Mouse (Mus musculus) heart, embryonic 11.5 days (tissue): ENCODE data around the gene Aqp2. TPM values are rescaled to one million over a fixed set of nuclear protein-coding genes. Genes with fewer than 3 reads are reported as not detected.

Source experiments
- ATAC-seq: fragments of 200-750 bp; cut with Nextera tagmentation; replicated peaks from 2 replicates; pipeline ENCODE4 v1.8.0; 2017; ENCODE audit warnings: moderate library complexity; ENCODE audit not compliant: insufficient number of reproducible peaks, low FRiP score, low TSS enrichment
- H3K27ac ChIP-seq: fragments of 300-500 bp; sonication (generic); 2 replicates; pipeline ENCODE4 v1.5.1; 2014; ENCODE audit warnings: mild to moderate bottlenecking, low read depth, low read length
- H3K27me3 ChIP-seq: fragments of 300-500 bp; sonication (generic); 2 replicates; pipeline ENCODE4 v1.6.1; 2014; ENCODE audit warnings: mild to moderate bottlenecking, low read length, mixed read lengths; ENCODE audit not compliant: control insufficient read depth, insufficient read depth
- H3K36me3 ChIP-seq: fragments of 300-500 bp; sonication (generic); 2 replicates; pipeline ENCODE4 v1.6.1; 2014; ENCODE audit warnings: mild to moderate bottlenecking, low read length, moderate library complexity, mixed read lengths; ENCODE audit not compliant: control insufficient read depth, insufficient read depth
- H3K4me1 ChIP-seq: fragments of 300-500 bp; sonication (generic); 2 replicates; pipeline ENCODE4 v1.6.1; 2014; ENCODE audit warnings: low read length; ENCODE audit not compliant: control insufficient read depth, insufficient read depth
- H3K4me2 ChIP-seq: fragments of 300-500 bp; sonication (generic); 2 replicates; pipeline ENCODE4 v1.6.1; 2014; ENCODE audit warnings: mild to moderate bottlenecking, moderate library complexity
- H3K4me3 ChIP-seq: fragments of 300-500 bp; sonication (generic); 2 replicates; pipeline ENCODE4 v1.5.1; 2014; ENCODE audit warnings: low read depth, low read length
- H3K9ac ChIP-seq: fragments of 300-500 bp; sonication (generic); 2 replicates; pipeline ENCODE4 v1.6.1; 2014; ENCODE audit warnings: mild to moderate bottlenecking, low read depth, low read length, moderate library complexity
- H3K9me3 ChIP-seq: fragments of 300-500 bp; sonication (generic); replicated peaks from 2 replicates; pipeline ENCODE4 v1.6.1; 2016; ENCODE audit warnings: low read length; ENCODE audit not compliant: control insufficient read depth
- WGBS: fragments of 180-500 bp; shearing (Covaris S2); extraction: QIAGEN DNeasy Blood & Tissue Kit; methylation state at CpG from one replicate; pipeline ENCODE4 v1.1.7; 2014; ENCODE audit not compliant: insufficient replicate concordance; 5-methylcytosine and 5-hydroxymethylcytosine counted together
- polyA plus RNA-seq: library from polyadenylated mRNA; unstranded; fragments of >200 nt; fragmentation: Nextera tagmentation; extraction: Ambion mirVana; gene quantifications from 2 replicates; pipeline ENCODE4 v1.2.1, GENCODE M21; 2014

The Aqp2 gene
- polyA plus RNA-seq, 1 experiment from 2014 or later, result not detected

DNA sequence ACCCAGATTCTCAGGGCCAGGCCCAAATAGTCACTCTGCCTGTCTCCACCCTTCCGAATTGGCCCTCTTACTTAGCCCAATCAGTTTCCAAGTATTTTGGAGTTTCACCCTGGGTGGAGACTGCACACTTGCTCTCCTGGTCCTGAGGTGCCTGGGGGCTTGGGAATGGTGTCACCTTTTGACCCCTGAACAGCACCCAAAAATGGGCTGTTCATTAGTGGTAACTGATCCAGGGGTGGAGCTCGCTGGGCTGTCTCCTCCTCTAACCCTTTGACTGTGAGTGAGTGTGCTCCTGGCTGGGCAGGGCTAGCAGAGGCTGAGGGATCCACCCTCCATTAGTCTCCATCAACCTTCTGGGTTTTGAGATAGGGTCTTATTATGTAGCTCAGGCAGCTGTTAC, 29.0 kb upstream of the Aqp2 start:
- Histone ChIP-seq H3K36me3 (no peaks in the 10 kb centered on the region), H3K27me3 (peaks cover 32% of the 10 kb centered on the region), H3K4me2 (no peak overlapping the region), H3K9ac (no peak overlapping the region), H3K4me3 (no peak overlapping the region), H3K27ac (no peak overlapping the region), H3K9me3 (no peaks in the 10 kb centered on the region), H3K4me1 (no peaks in the 10 kb centered on the region)
- 51% methylated on average over 2 of the region's 2 CpGs for WGBS
- no peak for ATAC-seq

DNA sequence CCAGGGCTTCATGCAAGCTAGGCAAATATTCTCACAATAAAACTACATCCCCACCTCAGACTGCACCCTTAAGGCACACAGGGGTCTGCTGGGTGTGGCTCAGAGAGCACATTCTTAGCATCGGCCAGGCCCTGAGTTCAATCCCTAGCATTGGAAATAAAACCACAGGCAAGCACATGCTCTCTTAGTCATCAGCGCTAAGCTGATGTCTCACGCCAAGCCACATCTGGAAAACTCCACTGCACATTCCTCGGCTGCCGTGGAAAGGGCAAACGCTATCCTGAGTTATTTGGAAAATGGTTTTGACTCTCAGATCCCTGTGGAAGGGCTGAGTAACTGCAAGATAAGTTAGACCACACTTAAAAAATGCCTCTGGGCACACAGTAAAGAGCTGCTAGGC, 25.1 kb upstream of the Aqp2 start:
- Histone ChIP-seq H3K4me3 (no peak overlapping the region), H3K9me3 (no peaks in the 10 kb centered on the region), H3K36me3 (no peaks in the 10 kb centered on the region), H3K27me3 (peaks cover 20% of the 10 kb centered on the region), H3K4me2 (no peak overlapping the region), H3K9ac (no peak overlapping the region), H3K27ac (no peak overlapping the region), H3K4me1 (no peaks in the 10 kb centered on the region)
- ATAC-seq, result no peak
- 52% methylated on average over 6 of the region's 6 CpGs for WGBS

DNA sequence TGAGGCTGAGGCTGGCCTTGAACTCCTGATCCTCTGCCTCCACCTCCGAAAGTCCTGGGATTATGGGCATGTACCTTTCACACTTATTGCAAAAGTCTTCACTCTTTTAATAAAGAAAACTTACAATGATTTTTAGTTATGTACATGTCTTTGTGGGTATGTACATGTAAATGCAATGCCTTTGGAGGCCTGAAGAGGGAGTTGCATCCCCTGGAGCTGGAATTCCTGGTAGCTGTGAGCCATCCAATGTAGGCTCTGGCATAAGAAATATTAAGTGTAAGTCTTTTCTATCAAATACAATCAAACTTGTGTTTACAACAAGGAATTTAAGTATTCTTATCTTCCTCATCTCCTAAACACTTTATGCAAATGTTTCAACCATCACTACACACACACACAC, 19.9 kb upstream of the Aqp2 start:
- ATAC-seq, result no peak
- no peaks in the 10 kb centered on the region for H3K4me1 ChIP-seq
- no peak overlapping the region for H3K27ac ChIP-seq
- H3K36me3 ChIP-seq, result no peaks in the 10 kb centered on the region
- H3K4me3 ChIP-seq, result no peak overlapping the region
- WGBS, result 76% methylated on average over 1 of the region's 1 CpGs
- no peak overlapping the region for H3K4me2 ChIP-seq
- H3K27me3 ChIP-seq, result peaks cover 18% of the 10 kb centered on the region
- H3K9me3 ChIP-seq, result no peaks in the 10 kb centered on the region
- no peak overlapping the region for H3K9ac ChIP-seq

DNA sequence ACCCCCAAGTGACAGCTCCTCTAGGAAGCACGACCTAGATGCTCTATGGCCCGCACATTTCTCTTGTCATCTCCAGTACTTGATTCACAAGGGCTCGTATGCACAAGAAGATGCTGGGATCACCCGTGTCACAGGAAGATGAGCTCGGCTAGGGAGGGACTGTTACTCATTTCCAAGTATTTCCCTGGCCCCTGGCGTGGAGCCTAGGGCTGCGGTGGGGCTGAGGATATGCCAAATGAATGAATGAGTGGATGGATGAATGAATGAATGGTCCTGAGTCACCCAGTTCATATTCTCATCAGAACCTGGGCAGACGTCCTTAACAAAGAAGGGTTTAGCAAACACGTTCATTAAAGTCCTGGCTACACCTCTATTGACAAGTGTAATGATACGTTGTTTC, 18.6 kb upstream of the Aqp2 start:
- no peak overlapping the region for H3K4me2 ChIP-seq
- H3K4me1 ChIP-seq, result no peaks in the 10 kb centered on the region
- WGBS, result 71% methylated on average over 10 of the region's 10 CpGs
- no peaks in the 10 kb centered on the region for H3K36me3 ChIP-seq
- no peak overlapping the region for H3K9ac ChIP-seq
- H3K4me3 ChIP-seq, result no peak overlapping the region
- no peak for ATAC-seq
- H3K27ac ChIP-seq, result no peak overlapping the region
- peaks cover 27% of the 10 kb centered on the region for H3K27me3 ChIP-seq
- no peaks in the 10 kb centered on the region for H3K9me3 ChIP-seq

DNA sequence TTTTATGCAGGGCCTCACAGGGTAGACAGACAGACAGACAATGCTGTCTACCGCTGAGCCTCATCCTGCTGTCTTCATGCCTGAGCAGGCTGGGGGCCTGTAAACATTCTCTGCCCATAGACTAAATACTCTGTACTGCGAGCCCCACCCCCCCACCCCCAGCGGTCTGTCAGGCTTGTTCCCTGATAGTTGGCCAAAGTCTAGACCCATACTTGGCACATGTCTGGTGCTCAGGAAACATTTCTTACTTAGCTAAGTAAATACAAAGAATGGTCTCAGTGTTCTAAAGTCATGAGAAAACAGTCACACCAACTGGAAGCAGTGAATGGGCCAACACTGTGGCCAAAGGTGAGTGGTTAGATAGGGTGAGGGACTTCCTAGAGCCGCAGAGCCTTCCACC, 11.5 kb upstream of the Aqp2 start:
- Histone ChIP-seq H3K9ac (no peak overlapping the region), H3K27ac (no peak overlapping the region), H3K4me2 (no peak overlapping the region), H3K9me3 (no peaks in the 10 kb centered on the region), H3K27me3 (peaks cover 28% of the 10 kb centered on the region), H3K4me3 (no peak overlapping the region), H3K36me3 (no peaks in the 10 kb centered on the region), H3K4me1 (no peaks in the 10 kb centered on the region)
- WGBS, result 70% methylated on average over 4 of the region's 4 CpGs
- ATAC-seq, result no peak

DNA sequence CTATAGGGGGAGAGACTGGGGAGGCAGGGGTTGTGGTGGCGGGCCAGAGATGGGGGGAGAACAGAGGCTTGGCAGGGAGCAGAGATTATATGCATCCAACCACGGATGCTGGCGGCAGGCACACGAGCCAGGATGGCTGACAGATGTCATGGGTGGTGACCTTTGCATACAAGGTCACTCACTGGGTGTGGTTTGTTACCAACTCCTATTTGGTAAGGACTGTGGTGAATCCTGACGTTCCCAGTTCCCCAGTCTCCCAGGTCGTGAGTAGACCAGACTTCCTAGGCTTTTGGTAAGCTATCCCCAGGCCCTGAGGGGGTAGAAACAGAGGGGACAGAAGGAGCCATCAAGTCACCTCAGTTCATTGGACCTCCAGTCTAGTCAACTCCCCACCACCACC, 10.2 kb upstream of the Aqp2 start:
- H3K27me3 ChIP-seq, result peaks cover 25% of the 10 kb centered on the region
- no peak overlapping the region for H3K4me2 ChIP-seq

DNA sequence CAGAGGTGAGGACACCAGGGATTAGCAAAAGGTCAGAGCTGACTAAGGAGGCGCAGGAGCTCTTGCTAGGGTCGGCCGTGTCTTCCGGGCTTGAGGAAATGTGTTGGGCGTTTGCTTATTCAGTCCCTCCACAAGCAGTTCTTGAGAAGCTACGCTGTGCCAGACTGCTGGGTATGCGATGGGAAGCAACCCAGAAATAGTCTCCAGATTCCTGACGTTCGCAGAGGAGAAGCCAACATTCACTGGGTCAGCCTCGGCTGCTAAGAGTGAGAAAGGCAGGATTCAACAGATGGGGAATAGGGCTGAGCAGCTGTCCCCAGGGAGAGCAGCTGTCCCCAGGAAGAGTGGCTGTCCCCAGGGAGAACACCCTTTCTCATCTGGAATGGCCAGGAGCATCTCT, 9.7 kb upstream of the Aqp2 start:
- Histone ChIP-seq H3K36me3 (no peaks in the 10 kb centered on the region), H3K9ac (no peak overlapping the region), H3K9me3 (no peaks in the 10 kb centered on the region), H3K4me3 (no peak overlapping the region), H3K4me2 (no peak overlapping the region), H3K4me1 (no peaks in the 10 kb centered on the region), H3K27me3 (peaks cover 24% of the 10 kb centered on the region), H3K27ac (no peak overlapping the region)
- ATAC-seq, result no peak
- WGBS, result 75% methylated on average over 10 of the region's 10 CpGs

More for the DNA sequence above, 10.2 kb upstream of the Aqp2 start:
- Histone ChIP-seq H3K27ac (no peak overlapping the region), H3K36me3 (no peaks in the 10 kb centered on the region), H3K4me1 (no peaks in the 10 kb centered on the region), H3K4me3 (no peak overlapping the region), H3K9ac (no peak overlapping the region), H3K9me3 (no peaks in the 10 kb centered on the region)
- ATAC-seq, result no peak
- 76% methylated on average over 6 of the region's 6 CpGs for WGBS

DNA sequence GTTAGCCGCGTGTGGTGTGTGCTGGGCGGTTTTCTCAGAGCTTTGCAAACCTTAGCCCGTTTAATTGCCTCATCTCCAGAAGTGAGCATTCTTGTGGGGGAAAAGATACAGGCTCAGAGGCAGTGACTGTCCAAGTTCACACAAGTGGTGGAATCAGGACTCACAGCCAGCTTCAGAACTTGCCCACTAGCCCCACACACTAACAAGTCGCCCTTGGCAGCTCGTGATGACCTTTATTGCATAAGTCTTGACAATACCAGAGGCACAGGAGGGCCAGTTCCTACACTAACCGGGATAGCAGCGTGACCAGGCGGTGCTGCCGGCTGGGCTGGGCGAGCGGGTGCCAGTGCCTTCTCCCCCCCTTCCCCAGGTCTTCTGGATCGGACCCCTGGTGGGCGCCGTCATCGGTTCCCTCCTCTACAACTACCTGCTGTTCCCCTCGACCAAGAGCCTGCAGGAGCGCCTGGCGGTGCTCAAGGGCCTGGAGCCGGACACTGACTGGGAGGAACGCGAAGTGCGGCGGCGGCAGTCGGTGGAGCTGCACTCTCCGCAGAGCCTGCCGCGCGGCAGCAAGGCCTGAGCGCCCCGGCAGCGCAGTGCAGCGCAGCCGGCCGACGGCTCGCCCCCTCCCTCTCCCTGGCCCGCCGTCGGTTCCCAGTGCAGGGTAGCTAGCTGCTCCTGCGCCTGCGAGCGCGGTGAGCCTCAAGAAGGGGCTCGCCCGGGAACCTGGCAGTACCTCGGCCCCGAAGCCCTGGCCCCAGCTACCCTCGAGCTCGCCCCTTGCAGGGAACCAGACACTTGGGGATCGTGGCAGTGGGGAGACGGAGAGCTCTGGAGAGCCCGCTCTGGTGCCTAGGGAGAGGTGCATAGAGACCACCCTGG, 4.8 kb downstream of the Aqp2 start:
- no peak for ATAC-seq

More for the DNA sequence above, 4.8 kb downstream of the Aqp2 start:
- 3% methylated on average over 53 of the region's 54 CpGs for WGBS
- peaks cover 18% of the 10 kb centered on the region for H3K4me1 ChIP-seq
- no peaks in the 10 kb centered on the region for H3K36me3 ChIP-seq
- H3K27me3 ChIP-seq, result peaks cover 96% of the 10 kb centered on the region
- no peak overlapping the region for H3K27ac ChIP-seq
- H3K9ac ChIP-seq, result peak overlapping the region; percentile 44; the same call in 1 of the 2 replicates
- peak overlapping the region; percentile 67 for H3K4me2 ChIP-seq
- no peaks in the 10 kb centered on the region for H3K9me3 ChIP-seq
- H3K4me3 ChIP-seq, result peak overlapping the region; percentile 36
